Mouse (Mus musculus) cerebellum, adult 2 months (tissue): ENCODE measurements at regions not wholly inside any gene's neighbourhood (a gene's known extent, or its start where the extent isn't known, plus 50 kb on each side); places are given as distances from the start of the nearest gene placed in this dataset.

Experiments used
- CTCF ChIP-seq: fragments of 200-500 bp; IDR thresholded peaks from 2 replicates; pipeline ENCODE4 v1.5.1; 2011; ENCODE audit warnings: low read depth, mild to moderate bottlenecking, control low read depth, low read length, moderate library complexity, borderline replicate concordance; ENCODE audit not compliant: insufficient read depth
- POLR2A ChIP-seq: fragments of 200-500 bp; IDR thresholded peaks from 2 replicates; pipeline ENCODE4 v1.6.1; 2011; ENCODE audit warnings: low read length, control low read depth, borderline replicate concordance; ENCODE audit not compliant: insufficient read depth

- TF ChIP-seq CTCF, result no peak
- no peak for TF ChIP-seq POLR2A
Measured at GRCm38 (mm10) chr3:83517914-83518635, 248.0 kb upstream of the Sfrp2 start.
